Mouse (Mus musculus) lung, adult 10 weeks (tissue): ENCODE data around the gene Cacfd1. TPM values are rescaled to one million over a fixed set of nuclear protein-coding genes. Genes with fewer than 3 reads are reported as not detected.

ENCODE experiments used
- polyA plus RNA-seq: library from polyadenylated mRNA; stranded (reverse); fragments of 350-450 nt; fragmentation: Illumina TruSeq; extraction: RNeasy Lipid Tissue Mini Kit (QIAGEN cat#74804); gene quantifications from one replicate; pipeline ENCODE4 v1.2.3, GENCODE M21; 2014; ENCODE audit warnings: low read depth, low replicate concordance; ENCODE audit not compliant: insufficient read depth

The Cacfd1 gene
- polyA plus RNA-seq = 25.7 TPM

DNA sequence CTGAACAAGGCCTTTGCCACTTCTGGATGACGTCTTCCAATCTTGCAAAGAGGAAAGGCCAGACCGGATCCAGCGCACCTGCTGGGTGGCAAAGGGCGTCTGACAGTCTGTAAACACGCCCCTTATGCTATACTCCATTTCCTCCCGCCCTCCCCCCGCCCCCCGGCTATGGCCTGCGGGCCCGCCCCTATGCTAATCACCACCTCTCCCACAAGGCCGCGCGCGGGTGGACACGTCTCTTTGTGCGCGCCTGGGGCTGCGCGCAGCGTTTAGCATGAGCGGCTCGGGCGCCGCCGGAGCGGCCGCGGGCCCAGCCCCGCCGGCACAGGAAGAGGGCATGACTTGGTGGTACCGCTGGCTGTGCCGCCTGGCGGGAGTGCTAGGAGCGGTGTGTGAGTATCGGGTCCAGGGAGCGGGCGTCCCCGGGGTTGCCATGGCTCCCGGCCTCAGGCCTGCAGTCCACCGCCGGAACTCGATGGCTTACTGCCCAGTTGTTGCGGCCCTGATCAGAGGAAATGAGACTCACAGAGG, at the start of gene Cacfd1:
Cacfd1 (plus strand) TSS at position 213 of the 531 bp plus-strand sequence.

DNA sequence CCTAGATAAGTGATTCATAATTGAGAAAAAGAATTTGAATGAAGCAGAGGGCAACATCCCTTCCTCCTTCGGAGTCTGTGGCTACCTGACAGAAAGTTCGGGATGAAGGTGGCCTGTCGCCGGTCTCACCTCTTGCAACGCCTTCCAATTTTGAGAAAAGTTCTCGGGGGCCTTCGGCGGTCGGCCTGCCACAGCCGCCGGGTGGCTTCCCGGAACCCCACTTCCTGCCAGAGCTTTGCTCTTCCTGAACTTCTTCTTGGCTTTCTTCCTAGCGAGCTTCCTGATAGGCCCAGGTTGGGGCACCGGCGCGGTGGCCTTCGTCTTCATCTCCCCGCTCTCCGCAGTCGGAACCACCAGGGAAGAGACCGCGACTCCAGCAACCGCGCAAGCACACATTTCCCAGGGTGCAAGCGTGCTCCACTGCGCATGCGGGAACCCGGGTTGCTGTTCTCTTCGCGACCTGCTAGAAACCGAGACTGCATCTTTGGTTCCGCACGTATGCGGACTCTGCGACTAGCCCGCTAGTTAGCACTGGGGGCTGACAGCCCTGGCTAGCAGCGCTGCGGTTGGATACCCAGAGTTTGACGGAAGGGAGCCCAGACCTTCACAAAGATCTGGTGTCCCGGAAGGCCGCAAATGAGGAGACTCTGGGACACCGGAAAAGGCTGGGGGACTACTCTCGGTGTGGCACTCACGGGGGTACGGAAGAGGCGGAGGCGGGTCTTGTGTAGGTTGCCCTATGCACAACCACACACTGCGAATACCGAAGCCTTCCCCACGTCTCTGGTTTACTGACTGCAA, 45.6 kb upstream of the Cacfd1 start, which contains the start of gene Rexo4:
Rexo4 (minus strand) TSS at position 464 of the 801 bp plus-strand sequence.

DNA sequence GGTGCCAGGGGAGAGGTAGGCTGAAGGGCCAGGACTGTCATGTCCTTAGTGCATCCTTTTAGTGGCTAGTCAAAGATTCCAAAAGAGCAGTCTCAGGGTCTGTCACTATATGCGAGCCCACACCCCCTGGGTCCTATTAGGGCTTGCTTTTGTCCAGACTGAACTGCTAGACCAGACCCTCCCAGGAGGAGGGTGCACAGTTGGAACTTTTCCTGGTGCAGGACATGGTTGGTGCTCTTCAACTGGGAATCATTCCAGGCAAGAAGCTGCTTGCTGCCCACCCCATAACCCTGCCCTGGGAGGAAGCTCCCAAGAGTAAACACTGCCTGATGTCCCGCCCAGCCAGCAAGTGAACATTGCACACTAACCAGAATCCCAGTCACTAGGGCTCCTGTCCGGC, 36.6 kb upstream of the Cacfd1 start, which contains the start of gene Adamts13:
Adamts13 (plus strand) TSS at position 301 of the 400 bp plus-strand sequence.

DNA sequence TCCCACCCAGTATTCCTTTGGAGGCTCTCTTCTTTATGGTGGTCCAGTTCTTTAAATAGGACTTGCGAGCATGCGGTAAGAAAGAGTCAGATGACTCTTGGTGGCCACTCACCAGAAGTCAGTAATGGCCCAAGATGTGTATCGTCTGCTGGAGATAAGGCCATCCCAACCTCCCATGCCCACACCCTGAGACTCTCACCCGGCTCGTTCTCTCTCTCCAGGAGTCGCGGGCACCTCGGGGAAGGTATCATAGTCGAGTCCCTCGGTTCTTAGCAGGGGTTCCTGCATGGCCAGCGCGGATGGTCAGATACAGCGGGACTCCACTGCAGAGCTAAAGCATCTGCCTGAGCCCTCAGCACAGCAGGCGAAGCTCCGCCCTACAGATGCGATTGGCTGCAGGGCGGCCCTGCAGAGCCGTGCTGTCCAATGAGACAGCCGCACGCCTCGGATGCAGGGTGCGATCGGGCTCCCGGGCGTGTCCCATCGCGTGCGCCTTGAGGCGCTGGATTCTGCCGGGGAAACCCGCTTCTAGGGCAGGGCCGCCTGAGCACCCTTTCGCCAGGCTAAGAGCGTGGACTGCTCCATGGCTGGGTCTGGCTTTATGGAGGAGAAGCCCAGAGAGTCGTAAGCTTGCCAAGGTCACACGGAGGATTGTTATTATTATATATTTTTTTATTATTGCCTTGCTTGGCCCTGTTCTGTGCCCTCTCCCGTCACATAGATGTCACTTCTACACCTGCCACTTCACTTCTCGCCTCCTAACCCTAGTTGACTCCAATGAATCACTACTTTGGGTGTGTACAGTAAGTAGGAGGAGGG, 18.1 kb downstream of the Cacfd1 start, which contains the start of gene Slc2a6:
Slc2a6 (minus strand) TSS at position 381 of the 819 bp plus-strand sequence.

Other genes starting within 250 kb of the Cacfd1 start
- not detected for gene Abo, start 144.9 kb upstream of the Cacfd1 start, polyA plus RNA-seq
- 10.8 TPM for gene Surf6, start 107.0 kb upstream of the Cacfd1 start, polyA plus RNA-seq
- gene Med22, start 99.2 kb upstream of the Cacfd1 start, polyA plus RNA-seq = 21.4 TPM
- 1,186 TPM for gene Rpl7a, start 99.2 kb upstream of the Cacfd1 start, polyA plus RNA-seq
- gene Surf2, start 93.6 kb upstream of the Cacfd1 start, polyA plus RNA-seq = 19.5 TPM
- 65.1 TPM for gene Surf1, start 93.4 kb upstream of the Cacfd1 start, polyA plus RNA-seq
- 80.2 TPM for gene Surf4, start 76.0 kb upstream of the Cacfd1 start, polyA plus RNA-seq
- gene Stkld1, start 75.9 kb upstream of the Cacfd1 start, polyA plus RNA-seq = 0.17 TPM
- 23.4 TPM for gene Rexo4, start 45.5 kb upstream of the Cacfd1 start, polyA plus RNA-seq
- 0.21 TPM for gene Adamts13, start 36.5 kb upstream of the Cacfd1 start, polyA plus RNA-seq
- gene Slc2a6, start 18.1 kb downstream of the Cacfd1 start, polyA plus RNA-seq = 2.3 TPM
- 0.33 TPM for gene Mymk, start 62.3 kb downstream of the Cacfd1 start, polyA plus RNA-seq
- gene Adamtsl2, start 69.5 kb downstream of the Cacfd1 start, polyA plus RNA-seq = 50.5 TPM
- gene Fam163b, start 132.6 kb downstream of the Cacfd1 start, polyA plus RNA-seq = not detected
- not detected for gene Dbh, start 155.3 kb downstream of the Cacfd1 start, polyA plus RNA-seq
- gene Sardh, start 238.4 kb downstream of the Cacfd1 start, polyA plus RNA-seq = 5.7 TPM